Mouse (Mus musculus) liver, adult 2 months (tissue): Measurements from ENCODE around the gene Slc26a10.

ENCODE experiments used
- CTCF ChIP-seq: fragments of 200-500 bp; IDR thresholded peaks from 2 replicates; pipeline ENCODE4 v1.5.1; 2011; ENCODE audit warnings: low read depth, low read length, control low read depth
- POLR2A ChIP-seq: fragments of 200-500 bp; IDR thresholded peaks from 2 replicates; pipeline ENCODE4 v1.6.1; 2011; ENCODE audit warnings: low read length, control low read depth; ENCODE audit not compliant: insufficient read depth; ENCODE audit errors: extremely low read depth

DNA sequence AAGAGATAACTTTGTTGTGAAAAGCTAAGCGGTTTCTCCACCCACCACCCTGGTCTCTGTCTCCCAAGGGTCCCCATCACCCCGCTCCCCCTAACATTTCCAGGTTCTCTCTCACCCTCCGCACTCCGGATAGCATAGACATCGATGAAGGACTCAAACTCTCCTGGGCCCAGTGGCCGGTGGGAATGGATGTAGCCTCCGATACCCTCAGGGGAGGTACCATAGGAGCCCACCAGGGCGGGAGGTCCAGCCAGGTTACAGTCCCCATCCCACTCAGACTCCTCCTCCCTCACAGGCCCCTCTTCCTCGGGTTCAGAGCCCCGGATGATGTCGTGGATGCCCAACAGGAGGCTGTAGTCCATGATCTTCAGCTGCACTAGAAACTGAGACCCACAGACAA is 19.0 kb upstream of the Slc26a10 start:
- TF ChIP-seq CTCF: no peak
- TF ChIP-seq POLR2A: no peak
